Mouse (Mus musculus) CD4-positive naive resting alpha-beta T cell, adult 76 days (primary cell): ENCODE measurements around the gene Gm28044. TPM values are rescaled to one million over a fixed set of nuclear protein-coding genes. Genes with fewer than 3 reads are reported as not detected.

Source experiments
- total RNA-seq: library from RNA; stranded (reverse); gene quantifications from one replicate; pipeline ENCODE4 v1.2.4, GENCODE M21; 2023

Gene Gm28044
- total RNA-seq = not detected

DNA sequence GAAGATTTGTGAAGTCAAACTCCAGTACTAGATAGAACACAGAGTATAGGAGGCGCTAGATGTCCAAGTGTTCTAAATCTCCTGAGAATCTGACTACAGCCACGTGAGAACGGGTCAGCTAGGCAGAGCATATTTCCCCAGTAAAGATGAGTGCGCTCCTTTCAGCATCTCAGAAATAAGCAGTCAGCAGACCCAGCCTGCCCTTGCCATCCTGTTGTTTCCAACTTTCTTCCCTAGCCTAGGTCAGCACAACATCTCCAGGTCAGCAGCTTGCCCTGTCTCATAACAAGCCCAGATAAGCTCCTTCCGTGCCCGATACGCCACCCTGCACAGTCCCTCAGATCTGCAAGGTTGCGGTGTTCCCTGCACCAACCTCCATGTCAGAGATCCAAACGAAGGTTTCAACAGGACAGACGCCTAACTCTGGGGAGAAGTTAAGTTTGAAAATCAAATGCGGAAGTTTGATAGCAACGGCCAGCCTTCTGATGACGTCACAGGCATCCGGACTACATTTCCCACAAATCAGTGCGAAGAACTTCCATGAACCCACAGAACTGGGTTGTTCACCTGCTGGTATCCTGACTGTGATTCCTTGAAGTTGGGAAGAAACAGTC is at the start of gene Gm28044, which contains the start of gene Zfp953:
Gene Gm28044 (minus strand): TSS at position 406 of the 614 bp plus-strand sequence.
Gene Zfp953 (minus strand): TSS at position 475 of the 614 bp plus-strand sequence.

DNA sequence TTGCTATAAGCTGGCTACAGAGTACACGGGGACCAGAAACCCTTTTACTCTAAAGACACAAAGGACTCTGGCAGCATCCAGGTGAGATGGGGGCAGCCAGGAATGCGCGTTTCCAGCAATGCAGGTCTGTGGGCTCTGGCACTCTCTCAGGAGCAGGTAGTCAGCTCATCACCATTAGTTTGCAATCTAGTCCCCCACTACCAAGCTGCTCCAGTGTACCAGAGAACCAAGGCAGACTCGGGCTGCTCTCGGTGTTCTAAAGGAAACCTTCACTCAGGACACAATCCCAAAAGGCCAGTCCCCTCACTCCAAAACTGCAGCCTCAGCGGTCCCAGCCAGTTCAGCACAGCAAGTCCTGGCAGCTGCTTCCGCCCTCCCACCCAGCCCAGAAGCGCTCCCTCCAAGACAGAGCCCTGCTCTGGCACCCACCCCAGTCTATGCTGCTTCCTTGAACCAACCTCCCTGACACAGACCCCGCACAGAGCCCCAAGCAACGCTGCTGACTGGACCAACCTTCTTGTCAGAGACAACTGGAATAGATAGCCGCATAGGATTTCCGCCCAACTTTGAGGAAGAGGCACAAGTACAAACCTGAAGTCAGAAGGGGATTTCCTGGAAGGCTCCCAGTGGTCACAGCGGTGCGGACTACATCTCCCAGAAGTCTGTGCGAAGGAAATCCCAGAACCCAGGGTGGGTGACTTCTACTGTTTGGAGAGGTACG is 39.0 kb upstream of the Gm28044 start, which contains the start of gene Zfp429:
Gene Zfp429 (minus strand): TSS at position 637 of the 721 bp plus-strand sequence.

DNA sequence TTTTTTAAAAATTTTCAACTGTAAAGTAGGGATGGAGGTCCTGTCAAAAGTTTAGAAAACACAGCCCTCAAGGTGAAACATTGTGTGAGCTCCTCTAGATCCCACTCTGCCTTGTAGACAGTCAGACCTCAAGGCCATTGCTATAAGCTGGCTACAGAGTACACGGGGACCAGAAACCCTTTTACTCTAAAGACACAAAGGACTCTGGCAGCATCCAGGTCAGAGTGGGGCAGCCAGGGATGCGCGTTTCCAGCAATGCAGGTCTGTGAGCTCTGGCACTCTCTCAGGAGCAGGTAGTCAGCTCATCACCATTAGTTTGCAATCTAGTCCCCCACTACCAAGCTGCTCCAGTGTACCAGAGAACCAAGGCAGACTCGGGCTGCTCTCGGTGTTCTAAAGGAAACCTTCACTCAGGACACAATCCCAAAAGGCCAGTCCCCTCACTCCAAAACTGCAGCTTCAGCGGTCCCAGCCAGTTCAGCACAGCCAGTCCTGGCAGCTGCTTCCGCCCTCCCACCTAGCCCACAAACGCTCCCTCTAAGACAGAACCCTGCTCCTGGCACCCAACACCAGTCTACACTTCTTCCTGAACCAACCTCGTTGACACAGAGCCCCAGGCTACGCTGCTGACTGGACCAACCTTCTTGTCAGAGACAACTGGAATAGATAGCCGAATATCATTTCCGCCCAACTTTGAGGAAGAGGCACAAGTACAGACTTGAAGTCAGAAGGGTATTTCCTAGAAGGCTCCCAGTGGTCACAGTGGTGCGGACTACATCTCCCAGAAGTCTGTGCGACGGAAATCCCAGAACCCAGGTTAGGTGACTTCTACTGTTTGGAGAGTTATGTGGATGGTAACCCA is 14.9 kb upstream of the Gm28044 start, which contains the start of the genes Gm28041 and Zfp456:
Gene Gm28041 (minus strand): TSS at position 684 of the 862 bp plus-strand sequence.
Gene Zfp456 (minus strand): TSS at position 761 of the 862 bp plus-strand sequence.

DNA sequence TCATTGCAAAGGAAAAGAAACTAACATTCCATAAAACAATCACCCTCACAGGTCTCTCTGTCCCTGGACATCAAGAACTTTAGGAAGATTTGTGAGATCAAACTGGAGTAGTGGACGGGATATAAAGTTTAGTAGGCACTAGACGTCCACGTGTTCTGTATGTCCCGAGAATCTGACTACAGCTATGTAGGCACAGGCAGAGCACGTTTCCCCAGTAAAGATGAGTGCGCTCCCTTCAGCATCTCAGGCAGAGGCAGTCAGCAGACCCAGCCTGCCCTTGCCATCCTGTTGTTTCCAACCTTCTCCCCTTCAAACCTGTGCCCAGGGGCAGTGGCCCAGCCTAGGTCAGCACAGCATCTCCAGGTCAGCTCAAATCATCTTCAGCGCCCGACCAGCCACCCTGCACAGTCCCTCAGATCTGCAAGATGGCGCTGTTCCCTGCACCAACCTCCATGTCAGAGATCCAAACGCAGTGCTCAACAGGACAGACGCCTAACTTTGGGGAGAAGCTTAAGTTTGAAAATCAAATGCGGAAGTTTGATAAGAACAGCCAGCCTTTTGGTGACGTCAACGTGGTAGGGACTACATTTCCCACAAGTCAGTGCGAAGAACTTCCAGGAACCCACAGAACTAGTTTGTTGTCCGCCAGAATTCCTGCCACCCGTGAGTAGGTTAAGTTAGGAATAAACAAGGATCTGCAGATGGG is 28.2 kb downstream of the Gm28044 start, which contains the start of gene Zfp595:
Gene Zfp595 (minus strand): TSS at position 552 of the 706 bp plus-strand sequence.

GRCm38 (mm10) chr13:67305822-67306672 is 54.3 kb downstream of the Gm28044 start, which contains the start of gene Zfp457:
Gene Zfp457, minus strand, starts transcription at chr13:67306485.

GRCm38 (mm10) chr13:67278314-67278713 is 82.0 kb downstream of the Gm28044 start, which contains the start of gene Zfp458:
Gene Zfp458, minus strand, starts transcription at chr13:67278466.

Other genes starting within 250 kb of the Gm28044 start
- gene Rslcan18, start 244.3 kb downstream of the Gm28044 start, total RNA-seq = not detected
- gene Zfp759, start 238.9 kb downstream of the Gm28044 start, total RNA-seq = 2.0 TPM
- 6.3 TPM for gene Rsl1, start 187.4 kb downstream of the Gm28044 start, total RNA-seq
- gene Zfp455, start 166.0 kb downstream of the Gm28044 start, total RNA-seq = 1.4 TPM
- gene Zfp458, start 82.1 kb downstream of the Gm28044 start, total RNA-seq = 2.3 TPM
- gene Zfp457, start 54.1 kb downstream of the Gm28044 start, total RNA-seq = not detected
- 11.8 TPM for gene Zfp595, start 28.0 kb downstream of the Gm28044 start, total RNA-seq
- gene Zfp953, start 69 bp upstream of the Gm28044 start, total RNA-seq = 5.2 TPM
- 3.9 TPM for gene Gm28041, start 15.2 kb upstream of the Gm28044 start, total RNA-seq
- 3.7 TPM for gene Zfp456, start 15.3 kb upstream of the Gm28044 start, total RNA-seq
- 9.7 TPM for gene Zfp429, start 39.3 kb upstream of the Gm28044 start, total RNA-seq
- 2.2 TPM for gene Zfp459, start 60.9 kb upstream of the Gm28044 start, total RNA-seq
- 10.8 TPM for gene Zfp874a, start 91.1 kb upstream of the Gm28044 start, total RNA-seq
- gene Zfp874b, start 123.7 kb upstream of the Gm28044 start, total RNA-seq = 31.5 TPM
- 10.8 TPM for gene Zfp58, start 140.0 kb upstream of the Gm28044 start, total RNA-seq
- gene Gm26965, start 165.6 kb upstream of the Gm28044 start, total RNA-seq = 1.1 TPM
- 17.1 TPM for gene Zfp87, start 165.6 kb upstream of the Gm28044 start, total RNA-seq
- gene Zfp748, start 193.3 kb upstream of the Gm28044 start, total RNA-seq = 12.8 TPM
- 13.0 TPM for gene Zfp729b, start 249.2 kb upstream of the Gm28044 start, total RNA-seq